Mouse (Mus musculus) limb, embryonic 14.5 days (tissue): Measurements from ENCODE around the gene Sit1. TPM values are rescaled to one million over a fixed set of nuclear protein-coding genes. Genes with fewer than 3 reads are reported as not detected.

Experiments
- ATAC-seq: fragments of 200-750 bp; cut with Nextera tagmentation; 2 replicates; pipeline ENCODE4 v1.8.0; 2017; ENCODE audit warnings: low read depth, moderate number of reproducible peaks, moderate TSS enrichment; ENCODE audit not compliant: low FRiP score
- DNase-seq: peaks from one replicate; pipeline ENCODE4 v3.0.0-alpha.2; 2015; ENCODE audit warnings: low spot score
- H3K27ac ChIP-seq: fragments of 300-500 bp; sonication (generic); replicated peaks from 2 replicates; pipeline ENCODE4 v1.5.1; 2014; ENCODE audit warnings: low read depth, mild to moderate bottlenecking, low read length, moderate library complexity, mixed read lengths
- H3K27me3 ChIP-seq: fragments of 300-500 bp; sonication (generic); 2 replicates; pipeline ENCODE4 v1.6.1; 2014; ENCODE audit warnings: low read length, mixed read lengths; ENCODE audit not compliant: control insufficient read depth, insufficient read depth
- H3K36me3 ChIP-seq: fragments of 300-500 bp; sonication (generic); 2 replicates; pipeline ENCODE4 v1.6.1; 2014; ENCODE audit warnings: mild to moderate bottlenecking, low read length, moderate library complexity, mixed read lengths; ENCODE audit not compliant: control insufficient read depth, insufficient read depth
- H3K4me1 ChIP-seq: fragments of 300-500 bp; sonication (generic); 2 replicates; pipeline ENCODE4 v1.6.1; 2014; ENCODE audit warnings: antibody characterized with exemption, low read length, mixed read lengths; ENCODE audit not compliant: control insufficient read depth, insufficient read depth
- H3K4me2 ChIP-seq: fragments of 300-500 bp; sonication (generic); replicated peaks from 2 replicates; pipeline ENCODE4 v1.6.1; 2014; ENCODE audit warnings: low read depth, mild to moderate bottlenecking, low read length, moderate library complexity; ENCODE audit not compliant: severe bottlenecking
- H3K4me3 ChIP-seq: fragments of 300-500 bp; sonication (generic); replicated peaks from 2 replicates; pipeline ENCODE4 v1.5.1; 2014; ENCODE audit warnings: low read length
- H3K9ac ChIP-seq: fragments of 300-500 bp; sonication (generic); 2 replicates; pipeline ENCODE4 v1.6.1; 2014; ENCODE audit warnings: mild to moderate bottlenecking, low read depth, low read length, moderate library complexity; ENCODE audit not compliant: severe bottlenecking
- H3K9me3 ChIP-seq: fragments of 300-500 bp; sonication (generic); 2 replicates; pipeline ENCODE4 v1.6.1; 2016; ENCODE audit warnings: low read length; ENCODE audit not compliant: control insufficient read depth
- POLR2A ChIP-seq: fragments of 200-500 bp; IDR thresholded peaks from 2 replicates; pipeline ENCODE4 v1.8.0; 2012; ENCODE audit warnings: inconsistent platforms, mild to moderate bottlenecking, moderate library complexity, borderline replicate concordance; ENCODE audit not compliant: insufficient read depth, insufficient read length; ENCODE audit errors: extremely low read depth
- WGBS: fragments of 180-500 bp; shearing (Covaris S2); extraction: QIAGEN DNeasy Blood & Tissue Kit; methylation state at CpG from one replicate; pipeline ENCODE4 v1.1.7; 2014; 5-methylcytosine and 5-hydroxymethylcytosine counted together
- polyA plus RNA-seq, 2 experiments: library from polyadenylated mRNA; depleted of rRNA in 1 of 2; stranded (reverse) in 1 of 2; unstranded in 1 of 2; fragments of >200 nt; fragmentation: Nextera tagmentation in 1 of 2; extraction: Ambion mirVana in 1 of 2; gene quantifications; 2 replicates each; pipeline versions ENCODE4 v1.2.1 to v1.2.3; 2012 to 2014

The Sit1 gene
- polyA plus RNA-seq, 2 experiments, result not detected

DNA sequence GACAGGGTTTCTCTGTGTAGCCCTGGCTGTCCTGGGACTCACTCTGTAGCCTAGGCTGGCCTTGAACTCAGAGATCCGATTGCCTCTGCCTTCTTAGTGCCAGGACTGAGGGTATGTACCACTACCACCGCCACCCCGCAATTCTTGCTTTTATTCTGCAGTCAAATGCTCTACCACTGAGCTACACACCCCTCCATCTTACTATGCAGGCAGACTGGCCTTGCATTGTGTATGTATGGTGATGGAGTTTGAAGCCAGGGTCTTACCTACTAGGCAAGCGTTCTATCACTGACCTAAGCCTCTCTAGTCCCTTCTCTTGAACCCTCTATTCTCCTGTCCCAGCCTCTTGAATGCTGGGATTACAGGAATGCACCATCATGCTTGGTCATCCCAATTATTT, 29.8 kb upstream of the Sit1 start:
- no peak overlapping the region for H3K4me2 ChIP-seq
- ATAC-seq, result no peak
- peaks cover 11% of the 10 kb centered on the region for H3K4me1 ChIP-seq
- H3K27me3 ChIP-seq, result no peaks in the 10 kb centered on the region
- no peak overlapping the region for H3K4me3 ChIP-seq
- H3K27ac ChIP-seq, result no peak overlapping the region
- H3K9ac ChIP-seq, result no peak overlapping the region
- no peak for DNase-seq
- TF ChIP-seq POLR2A, result no peak
- peaks cover 16% of the 10 kb centered on the region for H3K36me3 ChIP-seq
- 90% methylated on average over 4 of the region's 4 CpGs for WGBS
- no peaks in the 10 kb centered on the region for H3K9me3 ChIP-seq

DNA sequence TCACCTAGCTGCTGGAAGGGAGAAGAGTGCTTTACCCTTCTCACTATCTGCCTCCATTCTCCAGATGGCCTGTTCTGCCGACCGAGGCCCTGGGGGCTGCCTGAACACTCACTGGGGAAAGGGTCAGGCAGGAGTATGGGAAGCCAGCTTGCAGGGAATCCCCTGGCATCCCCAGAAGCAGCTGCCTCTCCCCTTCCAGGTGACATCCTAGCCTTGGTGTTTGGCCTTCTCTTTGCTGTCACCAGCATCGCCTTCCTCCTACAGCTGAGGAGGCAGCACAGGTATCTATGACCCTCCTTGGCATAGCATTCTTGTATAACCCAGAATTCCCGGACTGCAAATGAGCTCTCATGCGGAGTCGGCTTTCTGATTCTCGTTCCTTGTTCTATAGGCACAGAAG, 29.1 kb upstream of the Sit1 start:
- Histone ChIP-seq H3K4me1 (peaks cover 17% of the 10 kb centered on the region), H3K36me3 (peaks cover 10% of the 10 kb centered on the region), H3K9me3 (no peaks in the 10 kb centered on the region), H3K4me2 (no peak overlapping the region), H3K27me3 (no peaks in the 10 kb centered on the region), H3K9ac (no peak overlapping the region), H3K4me3 (no peak overlapping the region), H3K27ac (no peak overlapping the region)
- WGBS, result 55% methylated on average over 7 of the region's 7 CpGs
- no peak for ATAC-seq
- no peak for TF ChIP-seq POLR2A
- no peak for DNase-seq

DNA sequence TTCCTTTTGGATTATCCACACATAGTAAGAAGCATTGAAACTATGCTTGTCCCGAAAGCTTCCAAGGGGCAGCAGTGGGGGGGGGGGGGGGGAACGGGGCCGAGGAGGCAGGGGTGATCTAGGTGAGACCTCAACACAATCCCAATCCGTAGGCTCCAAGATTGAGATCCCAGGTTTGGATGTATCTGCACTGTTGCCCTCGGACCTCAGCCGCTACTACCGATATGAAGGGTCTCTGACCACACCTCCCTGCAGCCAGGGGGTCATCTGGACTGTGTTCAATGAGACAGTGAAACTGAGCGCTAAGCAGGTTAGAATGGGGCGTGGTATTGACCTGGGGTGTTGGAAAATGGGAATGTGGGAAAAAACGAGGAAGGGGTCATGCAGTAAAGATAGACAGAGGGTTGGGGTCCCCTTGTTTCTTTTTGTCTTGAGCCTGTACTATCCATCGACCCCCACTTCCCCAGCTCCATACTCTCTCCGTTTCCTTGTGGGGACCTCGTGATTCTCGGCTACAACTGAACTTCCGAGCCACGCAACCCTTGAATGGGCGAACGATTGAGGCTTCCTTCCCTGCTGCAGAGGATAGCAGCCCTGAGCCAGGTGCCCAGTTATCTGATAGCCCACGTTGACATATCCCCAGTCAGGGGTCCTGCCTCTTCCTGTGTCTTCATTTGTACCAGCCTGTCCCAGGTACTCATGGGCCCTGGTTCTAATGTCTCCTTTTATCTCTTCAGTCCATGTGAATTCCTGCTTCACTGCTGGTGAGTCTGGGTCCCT, 28.3 kb upstream of the Sit1 start:
- Histone ChIP-seq H3K4me2 (no peak overlapping the region), H3K9ac (no peak overlapping the region), H3K27ac (no peak overlapping the region), H3K36me3 (peaks cover 2% of the 10 kb centered on the region), H3K9me3 (no peaks in the 10 kb centered on the region), H3K27me3 (no peaks in the 10 kb centered on the region), H3K4me1 (peaks cover 23% of the 10 kb centered on the region), H3K4me3 (no peak overlapping the region)
- WGBS, result 81% methylated on average over 18 of the region's 19 CpGs
- ATAC-seq (no peak), DNase-seq (no peak)
- no peak for TF ChIP-seq POLR2A

DNA sequence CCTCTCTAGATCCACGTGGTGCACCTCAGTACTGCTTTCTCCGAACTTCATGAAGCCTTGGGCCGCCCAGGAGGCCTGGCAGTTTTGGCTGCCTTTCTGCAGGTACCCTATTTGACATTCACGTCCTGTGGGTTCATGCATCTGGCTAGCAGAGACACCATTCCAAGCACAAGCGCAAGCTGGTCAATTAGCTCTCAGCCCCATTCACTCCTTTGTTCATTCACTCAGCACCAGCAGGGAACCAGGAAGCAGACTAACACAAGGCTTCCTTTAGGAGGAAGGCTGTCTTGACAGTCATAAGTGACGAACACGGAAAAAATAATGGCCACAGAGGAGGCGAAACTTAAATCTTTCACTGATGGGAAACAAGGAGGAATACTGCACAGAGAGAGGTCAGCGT, 25.6 kb upstream of the Sit1 start:
- H3K27me3 ChIP-seq, result no peaks in the 10 kb centered on the region
- no peak for ATAC-seq

DNA sequence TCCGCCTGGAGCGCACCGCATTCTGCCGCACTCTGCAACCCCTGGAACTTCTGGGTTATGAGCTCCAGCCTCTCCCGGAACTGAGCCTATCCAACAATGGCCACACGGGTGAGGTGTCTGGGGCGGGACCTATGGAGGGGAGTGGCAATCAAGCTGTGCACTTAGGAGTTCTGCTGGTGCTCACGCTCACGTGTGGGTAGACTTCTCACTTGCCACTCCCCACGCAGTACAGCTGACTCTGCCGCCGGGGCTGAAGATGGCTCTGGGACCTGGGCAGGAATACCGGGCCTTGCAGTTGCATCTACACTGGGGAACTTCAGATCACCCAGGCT, 25.1 kb upstream of the Sit1 start:
- peak overlapping the region; percentile 52 for H3K9ac ChIP-seq
- H3K4me2 ChIP-seq, result peak overlapping the region; percentile 77
- ATAC-seq (peak; percentile 76), DNase-seq (peak; percentile 49)
- H3K27ac ChIP-seq, result no peak overlapping the region
- no peaks in the 10 kb centered on the region for H3K9me3 ChIP-seq
- 10% methylated on average over 13 of the region's 13 CpGs for WGBS
- TF ChIP-seq POLR2A, result 0 out of 2 replicates have a peak, but pooled peaks have one; percentile 35
- H3K36me3 ChIP-seq, result no peaks in the 10 kb centered on the region
- peaks cover 24% of the 10 kb centered on the region for H3K4me1 ChIP-seq
- no peaks in the 10 kb centered on the region for H3K27me3 ChIP-seq
- peak overlapping the region; percentile 48 for H3K4me3 ChIP-seq

More for the DNA sequence above, 25.6 kb upstream of the Sit1 start:
- Histone ChIP-seq H3K27ac (no peak overlapping the region), H3K4me1 (peaks cover 24% of the 10 kb centered on the region), H3K36me3 (no peaks in the 10 kb centered on the region), H3K4me3 (peak overlapping the region; percentile 48), H3K4me2 (peak overlapping the region; percentile 77), H3K9ac (peak overlapping the region; percentile 52; the same call in 1 of the 2 replicates), H3K9me3 (no peaks in the 10 kb centered on the region)
- 39% methylated on average over 9 of the region's 9 CpGs for WGBS
- DNase-seq, result no peak
- no peak for TF ChIP-seq POLR2A
